Mouse (Mus musculus) testis, adult 2 months (tissue): Measurements from ENCODE around the gene Tapbpl. TPM values are rescaled to one million over a fixed set of nuclear protein-coding genes. Genes with fewer than 3 reads are reported as not detected.
A peak's percentile ranks its signal among the peaks of the same experiment; 100 is the strongest.

Source experiments
- H3K27ac ChIP-seq: fragments of 200-500 bp; 2 replicates; pipeline ENCODE4 v1.5.1; 2012; ENCODE audit warnings: low read depth, low read length; ENCODE audit not compliant: control insufficient read depth, insufficient read depth
- H3K27me3 ChIP-seq: fragments of 200-500 bp; 2 replicates; pipeline ENCODE4 v1.6.1; 2012; ENCODE audit warnings: mild to moderate bottlenecking, low read length, moderate library complexity; ENCODE audit not compliant: control insufficient read depth, insufficient read depth
- H3K36me3 ChIP-seq: fragments of 200-500 bp; 2 replicates; pipeline ENCODE4 v1.6.1; 2012; ENCODE audit warnings: mild to moderate bottlenecking, low read length; ENCODE audit not compliant: control insufficient read depth, insufficient read depth
- H3K4me1 ChIP-seq: fragments of 200-500 bp; 2 replicates; pipeline ENCODE4 v1.6.1; 2012; ENCODE audit warnings: low read length; ENCODE audit not compliant: control insufficient read depth, insufficient read depth
- H3K4me3 ChIP-seq: fragments of 200-500 bp; 2 replicates; pipeline ENCODE4 v1.5.1; 2012; ENCODE audit warnings: low read depth, mild to moderate bottlenecking, low read length, moderate library complexity, mixed read lengths; ENCODE audit not compliant: control insufficient read depth
- CTCF ChIP-seq: fragments of 200-500 bp; IDR thresholded peaks from 2 replicates; pipeline ENCODE4 v1.5.1; 2012; ENCODE audit warnings: low read depth, mild to moderate bottlenecking, inconsistent platforms, low read length, moderate library complexity; ENCODE audit not compliant: control insufficient read depth, insufficient read depth, insufficient replicate concordance
- POLR2A ChIP-seq: fragments of 200-500 bp; IDR thresholded peaks from 2 replicates; pipeline ENCODE4 v1.6.1; 2012; ENCODE audit warnings: low read depth, mild to moderate bottlenecking, inconsistent platforms, low read length, moderate library complexity; ENCODE audit not compliant: control insufficient read depth
- polyA plus RNA-seq: library from polyadenylated mRNA; depleted of rRNA; stranded (reverse); fragments of >200 nt; gene quantifications from 2 replicates; pipeline ENCODE4 v1.2.3, GENCODE M21; 2012; rRNA removed

Tapbpl gene
- polyA plus RNA-seq, 1 experiment: 8.0 TPM

DNA sequence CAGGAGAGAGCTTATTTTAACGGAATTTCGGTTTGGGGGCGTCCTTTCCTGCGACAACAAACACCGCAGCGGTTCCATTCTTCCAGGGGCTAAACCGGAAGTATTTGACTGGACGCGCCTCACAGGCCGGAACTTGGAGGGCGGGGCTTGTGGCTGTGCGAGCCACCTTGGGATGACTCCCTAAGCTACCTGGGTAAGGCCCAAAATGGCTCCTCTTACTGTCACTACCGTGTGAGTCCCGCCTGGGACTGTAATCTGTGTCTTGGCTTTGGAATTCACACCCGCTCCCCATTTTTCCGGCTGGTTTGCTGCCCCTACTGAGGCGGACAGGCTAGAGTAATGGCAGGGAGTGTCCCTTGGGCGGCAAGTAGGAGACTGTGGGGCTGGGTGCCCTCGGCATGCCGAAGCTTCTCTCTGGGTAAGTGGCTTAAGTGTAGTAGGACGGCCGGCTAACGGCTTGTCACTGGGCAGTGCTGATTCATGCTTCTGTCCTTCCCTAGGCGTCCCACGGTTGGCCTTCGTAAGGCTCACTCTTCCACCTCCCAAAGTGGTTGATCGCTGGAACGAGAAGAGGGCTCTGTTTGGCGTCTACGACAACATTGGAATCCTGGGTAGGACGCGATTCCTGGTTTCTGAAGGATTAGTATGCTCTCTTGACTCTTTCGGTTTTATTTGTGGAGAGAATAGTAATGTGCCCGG lies 39.5 kb downstream of the Tapbpl start:
- TF ChIP-seq POLR2A (peak; percentile 4; the same call in 1 of the 2 replicates), CTCF (no peak)
- H3K4me1 ChIP-seq: no peaks in the 10 kb centered on the region
- peak overlapping the region; percentile 89 for H3K4me3 ChIP-seq
- H3K36me3 ChIP-seq: peaks cover under 1% of the 10 kb centered on the region
- H3K27ac ChIP-seq: peak overlapping the region; percentile 97
- no peaks in the 10 kb centered on the region for H3K27me3 ChIP-seq

DNA sequence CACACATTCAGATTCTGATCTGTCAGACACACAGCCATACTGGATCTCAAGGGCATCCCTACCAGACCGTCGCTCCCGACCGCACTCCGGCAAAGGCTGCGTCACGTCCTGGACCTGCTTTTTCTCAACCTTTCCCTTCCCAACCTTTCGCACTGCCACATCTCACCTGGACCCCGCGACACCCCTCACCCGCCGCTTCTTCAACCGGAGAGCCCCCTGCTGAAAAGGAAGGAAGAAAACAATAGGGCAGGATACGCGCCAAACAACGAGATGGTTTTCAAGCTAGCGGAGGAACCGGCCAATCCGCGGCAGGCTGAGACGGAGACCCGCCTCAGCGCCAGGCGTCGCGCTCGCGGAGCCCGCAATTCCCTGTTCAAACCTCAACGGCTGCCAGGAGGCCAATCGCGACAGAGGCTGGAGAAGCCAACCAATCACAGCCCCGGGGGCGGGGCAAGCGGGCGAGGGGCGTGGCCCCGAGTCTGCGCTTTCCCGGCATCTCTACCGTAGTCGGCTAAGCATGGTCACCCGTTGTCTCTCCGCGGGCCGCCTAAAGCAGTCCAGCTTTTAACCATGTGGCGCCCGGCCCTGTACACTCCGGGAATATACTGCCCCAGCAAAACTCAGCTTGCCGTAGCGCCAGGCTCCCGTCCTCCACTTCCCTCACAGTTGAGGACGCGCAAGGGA lies 40.2 kb downstream of the Tapbpl start, which contains the start of the genes Ncapd2 and Mrpl51:
Ncapd2 (minus strand) TSS at position 370 of the 684 bp plus-strand sequence.
Mrpl51 (plus strand) TSS at position 470 of the 684 bp plus-strand sequence.
- H3K4me3 ChIP-seq: peak within 1 kb of the TSS; percentile 89
- H3K36me3 ChIP-seq: peaks cover 1% of the 10 kb centered on the region
- TF ChIP-seq CTCF: no peak
- peak; percentile 90 for TF ChIP-seq POLR2A
- no peaks in the 10 kb centered on the region for H3K27me3 ChIP-seq
- no peaks in the 10 kb centered on the region for H3K4me1 ChIP-seq
- H3K27ac ChIP-seq: peak within 1 kb of the TSS; percentile 97

DNA sequence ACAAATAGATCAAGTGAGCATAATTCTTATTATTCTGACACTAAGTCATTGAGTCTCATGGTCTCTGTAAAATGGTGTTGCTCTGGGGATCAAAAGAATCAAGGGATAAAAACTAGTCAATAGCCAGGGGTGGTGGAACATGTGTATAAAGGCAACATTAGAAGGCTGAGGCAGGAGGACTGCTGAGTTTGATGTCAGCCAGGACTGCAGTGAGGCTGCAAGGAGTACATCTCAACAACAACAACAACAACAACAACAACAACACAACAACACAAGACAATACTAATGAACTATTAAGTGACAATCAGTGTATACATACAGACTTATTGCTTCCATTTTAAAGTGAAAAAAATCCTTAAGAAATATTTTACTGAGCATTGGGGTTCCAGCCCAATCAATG lies 40.8 kb downstream of the Tapbpl start:
- Histone ChIP-seq H3K27me3 (no peaks in the 10 kb centered on the region), H3K4me3 (peak overlapping the region; percentile 89), H3K36me3 (peaks cover 1% of the 10 kb centered on the region), H3K4me1 (no peaks in the 10 kb centered on the region), H3K27ac (peak overlapping the region; percentile 84; the same call in 1 of the 2 replicates)
- TF ChIP-seq CTCF: no peak
- TF ChIP-seq POLR2A: no peak

DNA sequence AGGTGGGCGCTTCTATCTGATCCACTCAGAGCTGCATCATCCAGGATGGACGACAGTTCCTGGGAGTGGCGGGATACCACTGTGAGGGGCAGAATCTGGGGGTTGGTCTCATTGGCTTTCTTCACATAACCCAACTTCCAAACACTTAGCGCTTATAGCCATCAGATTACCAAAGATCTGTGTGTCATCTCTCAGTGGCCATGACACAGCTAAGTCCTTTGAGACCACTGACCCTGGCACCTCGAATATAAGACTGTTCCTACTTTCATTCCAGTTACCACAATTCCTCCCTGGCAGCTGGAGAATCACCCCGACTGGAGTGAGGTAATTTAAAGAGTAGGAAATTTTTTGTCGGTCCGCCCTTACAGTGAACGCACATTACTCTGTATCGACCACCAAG lies 45.5 kb downstream of the Tapbpl start:
- no peaks in the 10 kb centered on the region for H3K4me1 ChIP-seq
- H3K4me3 ChIP-seq: no peak overlapping the region
- H3K27me3 ChIP-seq: no peaks in the 10 kb centered on the region
- H3K27ac ChIP-seq: no peak overlapping the region
- H3K36me3 ChIP-seq: peaks cover 4% of the 10 kb centered on the region
- TF ChIP-seq POLR2A (no peak), CTCF (no peak)

DNA sequence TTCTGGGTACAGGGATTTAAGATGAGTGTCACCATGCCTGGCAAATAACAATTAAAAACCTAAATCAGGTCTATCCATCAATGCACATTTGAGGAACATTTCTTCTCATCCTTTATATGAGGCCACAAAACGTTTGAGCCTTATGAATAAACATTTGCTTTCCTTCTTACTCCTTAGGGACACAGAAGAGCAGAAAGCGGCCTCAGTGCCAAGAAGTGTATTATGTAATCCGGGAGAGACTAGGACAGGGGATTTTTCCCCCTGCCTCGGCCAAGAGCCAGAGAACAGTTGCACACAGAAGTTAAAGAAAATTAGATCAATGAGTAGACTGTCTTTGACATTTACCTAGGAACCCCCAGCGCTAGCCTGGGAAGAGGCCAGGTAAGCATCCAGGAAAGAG lies 49.5 kb downstream of the Tapbpl start:
- no peaks in the 10 kb centered on the region for H3K27me3 ChIP-seq
- H3K36me3 ChIP-seq: peaks cover 8% of the 10 kb centered on the region
- H3K4me3 ChIP-seq: no peak overlapping the region
- no peak for TF ChIP-seq POLR2A
- TF ChIP-seq CTCF: no peak
- no peak overlapping the region for H3K27ac ChIP-seq
- H3K4me1 ChIP-seq: no peaks in the 10 kb centered on the region

DNA sequence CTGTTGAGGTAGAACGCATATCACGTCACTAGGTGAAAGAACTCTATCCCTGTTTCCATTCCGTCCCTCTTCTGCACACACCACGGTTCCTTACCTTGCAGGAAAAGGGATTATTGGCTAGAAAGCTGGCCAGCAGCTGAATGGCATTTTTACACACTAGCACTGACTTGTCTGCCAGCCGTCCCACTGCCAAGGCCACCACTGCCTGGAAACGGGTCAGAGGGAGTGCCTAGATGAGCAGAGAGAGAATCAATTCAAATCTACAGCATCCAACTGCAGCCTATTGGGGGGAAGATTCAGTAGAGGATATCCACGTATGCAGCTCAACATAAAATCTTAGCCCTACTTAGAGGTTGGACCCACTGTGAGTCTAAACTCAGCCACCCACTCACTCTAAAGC lies 52.1 kb downstream of the Tapbpl start:
- H3K4me1 ChIP-seq: no peaks in the 10 kb centered on the region
- H3K27ac ChIP-seq: no peak overlapping the region
- H3K36me3 ChIP-seq: peaks cover 7% of the 10 kb centered on the region
- no peaks in the 10 kb centered on the region for H3K27me3 ChIP-seq
- TF ChIP-seq POLR2A: no peak
- TF ChIP-seq CTCF: no peak
- no peak overlapping the region for H3K4me3 ChIP-seq

DNA sequence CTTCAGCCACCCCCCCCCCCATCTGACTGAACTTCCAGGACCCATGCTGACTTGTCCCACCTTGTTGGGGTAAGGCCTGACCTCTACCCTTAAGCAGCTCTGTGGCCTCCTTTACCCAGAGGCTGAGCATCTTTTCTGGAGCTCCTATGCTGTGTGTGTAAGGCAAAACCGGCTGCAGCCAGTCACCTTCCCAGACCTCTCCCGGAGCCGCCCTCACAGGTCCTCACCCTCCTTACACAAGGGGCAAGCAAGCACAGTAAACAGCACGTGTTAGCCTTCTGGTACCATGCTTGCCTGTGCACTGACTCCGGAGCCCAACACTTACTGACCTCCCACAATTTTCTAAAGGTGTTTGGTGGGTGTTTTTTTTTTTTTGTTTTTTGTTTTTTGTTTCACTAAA lies 56.2 kb downstream of the Tapbpl start:
- Histone ChIP-seq H3K4me1 (no peaks in the 10 kb centered on the region), H3K27ac (peak overlapping the region; percentile 20; the same call in 1 of the 2 replicates), H3K4me3 (no peak overlapping the region), H3K27me3 (no peaks in the 10 kb centered on the region), H3K36me3 (peaks cover 11% of the 10 kb centered on the region)
- TF ChIP-seq POLR2A (no peak), CTCF (no peak)

Other genes with a start within 250 kb of the Tapbpl start
- 0.23 and 0.38 TPM in 2 replicates for gene Pianp, start 235.2 kb downstream of the Tapbpl start, polyA plus RNA-seq
- gene Zfp384, start 222.7 kb downstream of the Tapbpl start, polyA plus RNA-seq: 50.2 and 53.1 TPM in 2 replicates
- gene Ing4, start 192.1 kb downstream of the Tapbpl start, polyA plus RNA-seq: 11.3 and 11.8 TPM in 2 replicates
- gene Acrbp, start 182.2 kb downstream of the Tapbpl start, polyA plus RNA-seq: 1,698 and 1,947 TPM in 2 replicates
- gene Lpar5, start 163.9 kb downstream of the Tapbpl start, polyA plus RNA-seq: 0.31 and 0.32 TPM in 2 replicates
- gene Chd4, start 135.9 kb downstream of the Tapbpl start, polyA plus RNA-seq: 42.5 and 43.0 TPM in 2 replicates
- 24.5 and 26.2 TPM in 2 replicates for gene Nop2, start 100.0 kb downstream of the Tapbpl start, polyA plus RNA-seq
- 60.9 and 62.9 TPM in 2 replicates for gene Iffo1, start 86.6 kb downstream of the Tapbpl start, polyA plus RNA-seq
- gene Gapdh, start 65.4 kb downstream of the Tapbpl start, polyA plus RNA-seq: 274 and 379 TPM in 2 replicates
- 100 and 109 TPM in 2 replicates for gene Ncapd2, start 40.2 kb downstream of the Tapbpl start, polyA plus RNA-seq
- gene Mrpl51, start 40.1 kb downstream of the Tapbpl start, polyA plus RNA-seq: 171 and 194 TPM in 2 replicates
- gene Vamp1, start 16.3 kb downstream of the Tapbpl start, polyA plus RNA-seq: 10.3 and 11.3 TPM in 2 replicates
- gene Cd27, start 5.2 kb upstream of the Tapbpl start, polyA plus RNA-seq: 0.23 and 0.70 TPM in 2 replicates
- gene Tuba3a, start 54.2 kb upstream of the Tapbpl start, polyA plus RNA-seq: 2,638 and 2,960 TPM in 2 replicates
- gene Ltbr, start 82.0 kb upstream of the Tapbpl start, polyA plus RNA-seq: 10.9 and 11.2 TPM in 2 replicates
- gene Scnn1a, start 88.8 kb upstream of the Tapbpl start, polyA plus RNA-seq: 0.44 and 1.4 TPM in 2 replicates
- 18.2 and 21.0 TPM in 2 replicates for gene Tnfrsf1a, start 117.5 kb upstream of the Tapbpl start, polyA plus RNA-seq
- 0.11 and 0.46 TPM in 2 replicates for gene Plekhg6, start 148.9 kb upstream of the Tapbpl start, polyA plus RNA-seq